Mouse (Mus musculus) ovary, postnatal 36 days (tissue): ENCODE data around the gene Myo15.
"Not testable (repeated sequence)": the region's sequence is repeated elsewhere in the genome, so short reads cannot be mapped to it uniquely, and the experiment has no call there.

Experiments
- DNase-seq: peaks from one replicate; pipeline ENCODE4 v3.0.0; 2022; ENCODE audit warnings: low spot score, mixed read lengths

The Myo15 gene

GRCm38 (mm10) chr11:60469039-60469438, at the start of gene Myo15:
Gene Myo15, plus strand, starts transcription at chr11:60469339.
- no peak for DNase-seq

GRCm38 (mm10) chr11:60422046-60422668, 47.0 kb upstream of the Myo15 start:
- DNase-seq: no peak

GRCm38 (mm10) chr11:60423006-60423405, 46.1 kb upstream of the Myo15 start:
- DNase-seq: no peak

- DNase-seq: no peak
Measured at GRCm38 (mm10) chr11:60426417-60426816, 42.7 kb upstream of the Myo15 start.

GRCm38 (mm10) chr11:60427628-60428027, 41.5 kb upstream of the Myo15 start:
- no peak for DNase-seq

- no peak for DNase-seq
Measured at GRCm38 (mm10) chr11:60433501-60433900, 35.6 kb upstream of the Myo15 start.

GRCm38 (mm10) chr11:60435133-60435532, 34.0 kb upstream of the Myo15 start:
- no peak for DNase-seq

GRCm38 (mm10) chr11:60436618-60437017, 32.5 kb upstream of the Myo15 start:
- no peak for DNase-seq

GRCm38 (mm10) chr11:60439621-60440020, 29.5 kb upstream of the Myo15 start:
- DNase-seq: not testable (repeated sequence)

GRCm38 (mm10) chr11:60440176-60440575, 29.0 kb upstream of the Myo15 start:
- DNase-seq: no peak

GRCm38 (mm10) chr11:60442896-60443295, 26.2 kb upstream of the Myo15 start:
- DNase-seq: no peak

GRCm38 (mm10) chr11:60444007-60444406, 25.1 kb upstream of the Myo15 start:
- DNase-seq: no peak

- peak; percentile 86 for DNase-seq
Measured at GRCm38 (mm10) chr11:60454080-60454744, 14.9 kb upstream of the Myo15 start, which contains the start of gene Drg2. Gene Drg2, plus strand, starts transcription at chr11:60454591.

GRCm38 (mm10) chr11:60454745-60455087, 14.4 kb upstream of the Myo15 start:
- peak; percentile 12 for DNase-seq

- no peak for DNase-seq
Measured at GRCm38 (mm10) chr11:60457973-60458372, 11.2 kb upstream of the Myo15 start.

- peak; percentile 44 for DNase-seq
Measured at GRCm38 (mm10) chr11:60465943-60466380, 3.2 kb upstream of the Myo15 start.

- DNase-seq: no peak
Measured at GRCm38 (mm10) chr11:60470743-60471142, 1.6 kb downstream of the Myo15 start.

- DNase-seq: no peak
Measured at GRCm38 (mm10) chr11:60474534-60474933, 5.4 kb downstream of the Myo15 start.

GRCm38 (mm10) chr11:60475668-60476362, 6.7 kb downstream of the Myo15 start:
- DNase-seq: no peak

- peak; percentile 49 for DNase-seq
Measured at GRCm38 (mm10) chr11:60478121-60478520, 9.0 kb downstream of the Myo15 start.

- DNase-seq: no peak
Measured at GRCm38 (mm10) chr11:60486267-60486666, 17.1 kb downstream of the Myo15 start.

GRCm38 (mm10) chr11:60492726-60493125, 23.6 kb downstream of the Myo15 start:
- DNase-seq: no peak

- DNase-seq: no peak
Measured at GRCm38 (mm10) chr11:60495692-60496091, 26.6 kb downstream of the Myo15 start.
